Mouse (Mus musculus) midbrain, embryonic 14.5 days (tissue): ENCODE results near the gene Hcn3. TPM values are rescaled to one million over a fixed set of nuclear protein-coding genes. Genes with fewer than 3 reads are reported as not detected.

Source experiments
- ATAC-seq: fragments of 200-750 bp; cut with Nextera tagmentation; 2 replicates; pipeline ENCODE4 v1.8.0; 2017; ENCODE audit warnings: moderate number of reproducible peaks, moderate library complexity; ENCODE audit not compliant: low FRiP score, low TSS enrichment
- DNase-seq: peaks from one replicate; pipeline ENCODE4 v3.0.0-alpha.2; 2015
- H3K27ac ChIP-seq: fragments of 300-500 bp; sonication (generic); replicated peaks from 2 replicates; pipeline ENCODE4 v1.5.1; 2014; ENCODE audit warnings: mild to moderate bottlenecking, low read depth, low read length, moderate library complexity
- H3K27me3 ChIP-seq: fragments of 300-500 bp; sonication (generic); 2 replicates; pipeline ENCODE4 v1.6.1; 2014; ENCODE audit warnings: low read length, control low read depth, mixed read lengths; ENCODE audit not compliant: control insufficient read depth, insufficient read depth
- H3K36me3 ChIP-seq: fragments of 300-500 bp; sonication (generic); 2 replicates; pipeline ENCODE4 v1.6.1; 2014; ENCODE audit warnings: low read length, control low read depth; ENCODE audit not compliant: control insufficient read depth, insufficient read depth
- H3K4me1 ChIP-seq: fragments of 300-500 bp; sonication (generic); 2 replicates; pipeline ENCODE4 v1.6.1; 2014; ENCODE audit warnings: mild to moderate bottlenecking, antibody characterized with exemption, low read length, control low read depth; ENCODE audit not compliant: control insufficient read depth, insufficient read depth
- H3K4me2 ChIP-seq: fragments of 300-500 bp; sonication (generic); 2 replicates; pipeline ENCODE4 v1.6.1; 2014; ENCODE audit warnings: mild to moderate bottlenecking, low read length, moderate library complexity
- H3K4me3 ChIP-seq: fragments of 300-500 bp; sonication (generic); replicated peaks from 2 replicates; pipeline ENCODE4 v1.5.1; 2014; ENCODE audit warnings: low read depth, low read length
- H3K9ac ChIP-seq: fragments of 300-500 bp; sonication (generic); replicated peaks from 2 replicates; pipeline ENCODE4 v1.6.1; 2014; ENCODE audit warnings: mild to moderate bottlenecking, low read length, moderate library complexity
- H3K9me3 ChIP-seq: fragments of 300-500 bp; sonication (generic); 2 replicates; pipeline ENCODE4 v1.6.1; 2016; ENCODE audit warnings: low read length, control low read depth, mixed read lengths; ENCODE audit not compliant: control insufficient read depth
- WGBS: fragments of 180-500 bp; shearing (Covaris S2); extraction: QIAGEN DNeasy Blood & Tissue Kit; methylation state at CpG from one replicate; pipeline ENCODE4 v1.1.7; 2014; 5-methylcytosine and 5-hydroxymethylcytosine counted together
- polyA plus RNA-seq: library from polyadenylated mRNA; unstranded; fragments of >200 nt; fragmentation: Nextera tagmentation; extraction: Ambion mirVana; gene quantifications from 2 replicates; pipeline ENCODE4 v1.2.1, GENCODE M21; 2014

The Hcn3 gene
- polyA plus RNA-seq, 1 experiment from 2014 or later = 23.6 TPM

- Histone ChIP-seq H3K36me3 (peaks cover 75% of the 10 kb centered on the region), H3K4me2 (no peak overlapping the region), H3K4me3 (no peak overlapping the region), H3K27me3 (no peaks in the 10 kb centered on the region), H3K27ac (no peak overlapping the region), H3K9me3 (no peaks in the 10 kb centered on the region), H3K4me1 (peaks cover 10% of the 10 kb centered on the region), H3K9ac (no peak overlapping the region)
- DNase-seq (no peak), ATAC-seq (no peak)
- 95% methylated on average over 10 of the region's 10 CpGs for WGBS
These were observed 15.5 kb upstream of the Hcn3 start for GRCm38 (mm10) chr3:89175544-89175943.

GRCm38 (mm10) chr3:89174844-89175243, 14.8 kb upstream of the Hcn3 start:
- no peak overlapping the region for H3K4me2 ChIP-seq
- no peaks in the 10 kb centered on the region for H3K9me3 ChIP-seq
- ATAC-seq (no peak), DNase-seq (no peak)
- no peak overlapping the region for H3K4me3 ChIP-seq
- H3K4me1 ChIP-seq = peaks cover 10% of the 10 kb centered on the region
- no peaks in the 10 kb centered on the region for H3K27me3 ChIP-seq
- no peak overlapping the region for H3K27ac ChIP-seq
- 93% methylated on average over 11 of the region's 11 CpGs for WGBS
- H3K36me3 ChIP-seq = peaks cover 75% of the 10 kb centered on the region
- no peak overlapping the region for H3K9ac ChIP-seq

GRCm38 (mm10) chr3:89166945-89167344, 6.9 kb upstream of the Hcn3 start:
- no peak for DNase-seq
- no peak for ATAC-seq
- Histone ChIP-seq H3K36me3 (peaks cover 52% of the 10 kb centered on the region), H3K27ac (no peak overlapping the region), H3K4me2 (no peak overlapping the region), H3K4me3 (no peak overlapping the region), H3K9me3 (no peaks in the 10 kb centered on the region), H3K27me3 (no peaks in the 10 kb centered on the region), H3K4me1 (peaks cover 12% of the 10 kb centered on the region), H3K9ac (no peak overlapping the region)
- 96% methylated on average over 19 of the region's 19 CpGs for WGBS

GRCm38 (mm10) chr3:89165268-89165870, 5.4 kb upstream of the Hcn3 start:
- peak overlapping the region; percentile 82 for H3K4me3 ChIP-seq
- H3K9me3 ChIP-seq = no peaks in the 10 kb centered on the region
- H3K4me1 ChIP-seq = peaks cover 12% of the 10 kb centered on the region
- WGBS = 23% methylated on average over 12 of the region's 12 CpGs
- H3K4me2 ChIP-seq = peak overlapping the region; percentile 82
- no peaks in the 10 kb centered on the region for H3K27me3 ChIP-seq
- DNase-seq = no peak
- ATAC-seq = no peak
- peaks cover 40% of the 10 kb centered on the region for H3K36me3 ChIP-seq
- peak overlapping the region; percentile 92 for H3K9ac ChIP-seq
- peak overlapping the region; percentile 92 for H3K27ac ChIP-seq

- peak within 1 kb of the TSS; percentile 92 for H3K9ac ChIP-seq
- peak within 1 kb of the TSS; percentile 92 for H3K27ac ChIP-seq
- under 1% methylated on average over 77 of the region's 79 CpGs for WGBS
- ATAC-seq = peak; percentile 93
- no peaks in the 10 kb centered on the region for H3K27me3 ChIP-seq
- H3K4me2 ChIP-seq = peak within 1 kb of the TSS; percentile 82
- H3K4me3 ChIP-seq = peak within 1 kb of the TSS; percentile 82
- peaks cover 12% of the 10 kb centered on the region for H3K4me1 ChIP-seq
- peak; percentile 97 for DNase-seq
- H3K9me3 ChIP-seq = no peaks in the 10 kb centered on the region
- peaks cover 33% of the 10 kb centered on the region for H3K36me3 ChIP-seq
These were observed 4.7 kb upstream of the Hcn3 start, which contains the start of gene Clk2 for GRCm38 (mm10) chr3:89164506-89165267. Gene Clk2, plus strand, starts transcription at chr3:89164795.

GRCm38 (mm10) chr3:89163643-89164245, 3.7 kb upstream of the Hcn3 start:
- H3K27ac ChIP-seq = peak overlapping the region; percentile 92; the same call in 1 of the 2 replicates
- H3K36me3 ChIP-seq = peaks cover 23% of the 10 kb centered on the region
- peak overlapping the region; percentile 92; the same call in 1 of the 2 replicates for H3K9ac ChIP-seq
- H3K27me3 ChIP-seq = no peaks in the 10 kb centered on the region
- ATAC-seq (no peak), DNase-seq (no peak)
- no peaks in the 10 kb centered on the region for H3K9me3 ChIP-seq
- H3K4me3 ChIP-seq = peak overlapping the region; percentile 82
- H3K4me1 ChIP-seq = peaks cover 17% of the 10 kb centered on the region
- WGBS = 77% methylated on average over 5 of the region's 5 CpGs
- H3K4me2 ChIP-seq = peak overlapping the region; percentile 82

- Histone ChIP-seq H3K27ac (no peak overlapping the region), H3K9me3 (no peaks in the 10 kb centered on the region), H3K4me3 (no peak overlapping the region), H3K4me1 (peaks cover 23% of the 10 kb centered on the region), H3K27me3 (no peaks in the 10 kb centered on the region), H3K4me2 (no peak overlapping the region), H3K36me3 (peaks cover 17% of the 10 kb centered on the region), H3K9ac (no peak overlapping the region)
- DNase-seq (no peak), ATAC-seq (no peak)
- 95% methylated on average over 1 of the region's 1 CpGs for WGBS
These were observed 3.1 kb upstream of the Hcn3 start for GRCm38 (mm10) chr3:89163123-89163522.

- Histone ChIP-seq H3K9me3 (no peaks in the 10 kb centered on the region), H3K4me3 (no peak overlapping the region), H3K4me1 (peaks cover 30% of the 10 kb centered on the region), H3K4me2 (no peak overlapping the region), H3K27ac (no peak overlapping the region), H3K27me3 (no peaks in the 10 kb centered on the region), H3K36me3 (peaks cover 5% of the 10 kb centered on the region; the same call in 1 of the 2 replicates), H3K9ac (no peak overlapping the region)
- ATAC-seq (no peak), DNase-seq (no peak)
- WGBS = 84% methylated on average over 4 of the region's 4 CpGs
These were observed 1.8 kb upstream of the Hcn3 start for GRCm38 (mm10) chr3:89161786-89162185.
